Mouse (Mus musculus) stomach, embryonic 15.5 days (tissue): ENCODE measurements around the gene Rasa3. TPM values are rescaled to one million over a fixed set of nuclear protein-coding genes. Genes with fewer than 3 reads are reported as not detected.

Source experiments
- ATAC-seq: fragments of 200-750 bp; cut with Nextera tagmentation; 2 replicates; pipeline ENCODE4 v1.8.0; 2017; ENCODE audit warnings: low read depth, moderate number of reproducible peaks, moderate TSS enrichment; ENCODE audit not compliant: insufficient read depth, low FRiP score
- H3K27ac ChIP-seq: fragments of 300-500 bp; sonication (generic); 2 replicates; pipeline ENCODE4 v1.5.1; 2015; ENCODE audit warnings: mild to moderate bottlenecking, inconsistent platforms
- H3K27me3 ChIP-seq: fragments of 300-500 bp; sonication (generic); replicated peaks from 2 replicates; pipeline ENCODE4 v1.6.1; 2015; ENCODE audit warnings: inconsistent platforms
- H3K36me3 ChIP-seq: fragments of 300-500 bp; sonication (generic); 2 replicates; pipeline ENCODE4 v1.6.1; 2015; ENCODE audit warnings: inconsistent platforms
- H3K4me1 ChIP-seq: fragments of 300-500 bp; sonication (generic); 2 replicates; pipeline ENCODE4 v1.6.1; 2015; ENCODE audit warnings: inconsistent platforms
- H3K4me2 ChIP-seq: fragments of 300-500 bp; sonication (generic); 2 replicates; pipeline ENCODE4 v1.6.1; 2015; ENCODE audit warnings: mild to moderate bottlenecking, inconsistent platforms
- H3K4me3 ChIP-seq: fragments of 300-500 bp; sonication (generic); replicated peaks from 2 replicates; pipeline ENCODE4 v1.5.1; 2015; ENCODE audit warnings: inconsistent platforms
- H3K9ac ChIP-seq: fragments of 300-500 bp; sonication (generic); 2 replicates; pipeline ENCODE4 v1.6.1; 2015; ENCODE audit warnings: inconsistent platforms
- H3K9me3 ChIP-seq: fragments of 300-500 bp; sonication (generic); 2 replicates; pipeline ENCODE4 v1.6.1; 2016; ENCODE audit warnings: inconsistent platforms
- WGBS: fragments of 180-500 bp; shearing (Covaris S2); methylation state at CpG from one replicate; pipeline ENCODE4 v1.1.7; 2015; 5-methylcytosine and 5-hydroxymethylcytosine counted together
- polyA plus RNA-seq: library from polyadenylated mRNA; unstranded; fragments of >200 nt; fragmentation: Nextera tagmentation; extraction: Ambion mirVana; gene quantifications from 2 replicates; pipeline ENCODE4 v1.2.1, GENCODE M21; 2015

The Rasa3 gene
- polyA plus RNA-seq, 1 experiment from 2014 or later: 26.0 TPM

DNA sequence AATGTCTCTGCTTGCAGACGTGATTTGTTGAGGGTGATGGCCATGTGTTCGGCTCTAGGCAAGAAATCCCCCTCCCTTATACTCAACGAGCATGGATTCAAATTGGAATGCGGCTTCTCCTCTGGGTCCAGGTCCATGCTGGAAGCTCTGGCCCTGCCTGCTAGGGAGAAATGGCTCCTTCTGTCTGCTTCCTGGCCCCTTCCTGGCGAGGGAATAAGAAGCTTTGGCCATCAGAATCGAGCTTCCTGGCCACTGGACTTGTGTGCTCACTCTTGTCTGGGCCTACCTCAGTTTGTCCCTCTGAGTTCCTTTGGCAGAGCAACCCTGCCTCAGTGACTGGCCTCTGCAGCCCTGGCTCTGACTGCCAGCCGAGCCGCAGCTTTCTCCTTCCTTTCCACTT, 19.8 kb upstream of the Rasa3 start:
- ATAC-seq: no peak
- 77% methylated on average over 8 of the region's 8 CpGs for WGBS
- no peak overlapping the region for H3K27ac ChIP-seq

DNA sequence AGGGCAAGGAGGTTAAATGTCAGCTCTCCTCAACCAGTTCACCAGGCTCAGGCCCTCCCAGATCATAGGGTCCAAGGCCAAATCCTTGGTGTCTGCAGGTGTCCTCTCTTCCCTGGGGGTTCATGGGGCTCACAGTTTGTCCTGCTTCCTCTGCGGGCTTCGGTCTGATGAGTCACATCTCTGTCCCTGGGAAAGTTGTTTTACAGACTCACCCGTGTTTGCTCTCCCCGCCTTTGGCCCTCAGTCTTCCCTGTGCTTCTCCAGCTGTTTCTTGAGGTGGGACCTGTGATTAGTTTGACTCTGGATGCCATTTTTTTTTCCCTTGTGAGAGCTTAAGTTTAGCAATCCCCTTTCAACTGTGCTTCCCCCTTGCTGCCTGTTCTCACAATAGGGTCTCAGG, 18.8 kb upstream of the Rasa3 start:
- no peak overlapping the region for H3K9ac ChIP-seq
- no peaks in the 10 kb centered on the region for H3K27me3 ChIP-seq
- H3K4me3 ChIP-seq: no peak overlapping the region
- H3K4me2 ChIP-seq: no peak overlapping the region
- H3K4me1 ChIP-seq: no peaks in the 10 kb centered on the region; the same call in 1 of the 2 replicates
- WGBS: 67% methylated on average over 4 of the region's 4 CpGs
- H3K9me3 ChIP-seq: no peaks in the 10 kb centered on the region
- H3K27ac ChIP-seq: no peak overlapping the region; the same call in 1 of the 2 replicates
- no peaks in the 10 kb centered on the region for H3K36me3 ChIP-seq
- ATAC-seq: no peak

More for the DNA sequence above, 19.8 kb upstream of the Rasa3 start:
- Histone ChIP-seq H3K9ac (no peak overlapping the region), H3K4me2 (no peak overlapping the region), H3K36me3 (no peaks in the 10 kb centered on the region), H3K27me3 (no peaks in the 10 kb centered on the region), H3K4me1 (no peaks in the 10 kb centered on the region; the same call in 1 of the 2 replicates), H3K4me3 (no peak overlapping the region), H3K9me3 (no peaks in the 10 kb centered on the region)

DNA sequence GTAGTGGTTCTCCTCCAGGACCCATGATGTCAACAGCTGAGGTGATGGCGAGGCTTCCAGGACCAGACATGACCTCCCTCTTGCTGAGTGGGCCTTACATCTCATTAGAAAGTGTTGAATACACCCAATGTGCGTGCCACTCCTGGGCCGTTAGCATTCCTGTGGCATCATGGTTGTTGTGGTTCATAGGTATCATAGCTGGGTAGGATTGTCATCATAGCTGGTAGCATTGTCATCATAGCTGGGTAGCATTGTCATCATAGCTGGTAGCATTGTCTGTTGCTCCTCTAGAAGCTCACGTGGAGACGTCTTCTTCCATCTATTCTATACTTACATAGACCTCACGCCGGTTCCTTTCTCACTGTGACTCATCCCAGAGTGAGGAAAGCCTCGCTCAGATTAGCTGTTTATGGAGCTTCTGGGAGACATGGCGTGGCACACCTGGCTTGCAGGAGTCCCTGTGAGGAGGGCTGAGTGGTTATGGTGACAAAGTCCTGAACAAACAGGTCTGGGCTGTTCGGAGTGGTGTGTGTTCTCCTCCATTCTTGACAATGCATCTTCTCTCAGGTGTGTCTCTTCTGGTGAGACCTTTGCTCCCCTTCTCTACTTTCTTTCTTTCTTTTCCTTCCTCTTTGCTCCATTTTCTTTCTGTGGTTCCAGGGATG, 17.9 kb upstream of the Rasa3 start:
- H3K4me1 ChIP-seq: no peaks in the 10 kb centered on the region; the same call in 1 of the 2 replicates
- H3K4me2 ChIP-seq: peak overlapping the region; percentile 0; the same call in 1 of the 2 replicates
- no peaks in the 10 kb centered on the region for H3K27me3 ChIP-seq
- H3K27ac ChIP-seq: no peak overlapping the region; the same call in 1 of the 2 replicates
- H3K9me3 ChIP-seq: no peaks in the 10 kb centered on the region
- no peak for ATAC-seq
- no peak overlapping the region for H3K4me3 ChIP-seq
- no peaks in the 10 kb centered on the region for H3K36me3 ChIP-seq
- H3K9ac ChIP-seq: no peak overlapping the region
- 83% methylated on average over 10 of the region's 10 CpGs for WGBS

DNA sequence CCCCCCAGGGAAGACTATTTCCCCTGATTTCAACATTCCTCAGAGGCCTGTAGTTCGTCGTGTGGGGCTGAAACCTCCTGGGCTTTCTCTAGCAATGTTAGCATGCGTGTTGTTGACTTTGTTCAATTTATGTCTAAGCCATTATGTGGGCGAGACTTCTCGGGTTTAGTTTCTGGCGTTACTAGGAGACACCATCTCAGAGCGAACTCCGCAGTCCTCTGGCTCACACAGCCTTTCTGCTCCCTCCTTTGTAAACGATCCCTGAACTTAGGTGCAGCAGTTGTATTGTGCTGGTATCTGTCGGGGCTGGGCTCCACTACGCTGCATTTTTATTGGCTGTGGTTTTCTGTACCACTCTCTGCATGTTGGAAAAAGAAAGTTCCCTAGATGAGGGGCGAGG, 17.3 kb upstream of the Rasa3 start:
- Histone ChIP-seq H3K36me3 (no peaks in the 10 kb centered on the region), H3K27me3 (no peaks in the 10 kb centered on the region), H3K4me1 (no peaks in the 10 kb centered on the region; the same call in 1 of the 2 replicates), H3K9me3 (no peaks in the 10 kb centered on the region), H3K9ac (no peak overlapping the region), H3K4me2 (peak overlapping the region; percentile 0; the same call in 1 of the 2 replicates), H3K27ac (no peak overlapping the region), H3K4me3 (no peak overlapping the region)
- peak; percentile 61 for ATAC-seq
- 39% methylated on average over 12 of the region's 12 CpGs for WGBS

DNA sequence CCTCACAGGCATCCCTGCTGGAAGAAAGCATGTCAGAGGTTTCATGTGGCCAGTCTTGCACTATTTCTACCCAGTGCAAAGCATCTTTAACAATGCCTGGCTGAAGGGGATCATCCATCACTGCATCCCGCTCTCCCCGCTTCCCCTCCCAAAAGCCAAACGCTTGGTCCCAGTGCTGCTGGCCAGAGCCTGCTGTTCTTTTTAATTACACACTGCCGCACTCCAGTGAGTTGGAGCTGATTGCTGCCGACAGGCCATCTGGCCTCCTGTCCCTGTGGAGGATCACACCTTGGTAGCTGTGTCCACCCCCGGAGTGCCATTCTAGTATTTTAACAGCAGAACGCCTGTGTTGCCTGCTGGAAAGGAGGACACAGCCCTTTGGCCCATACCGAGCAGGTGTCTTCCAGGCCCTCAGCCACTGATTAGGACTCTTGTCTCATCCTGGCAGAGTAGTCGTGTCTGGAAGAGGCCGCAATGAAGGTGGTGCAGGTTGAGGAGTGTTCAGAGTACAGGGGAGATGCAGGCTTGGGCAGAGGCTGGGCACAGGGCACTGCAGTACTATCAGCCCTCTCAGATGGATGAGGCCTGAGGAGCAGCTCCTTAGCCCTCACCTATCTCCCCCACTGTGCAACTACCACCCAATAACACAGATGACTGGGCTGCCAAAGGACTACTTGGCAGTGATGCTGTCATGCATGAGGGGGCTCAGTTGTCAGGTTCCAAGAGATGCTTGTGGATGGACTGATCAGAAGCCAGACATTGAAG, 15.1 kb upstream of the Rasa3 start:
- no peak overlapping the region for H3K9ac ChIP-seq
- H3K27ac ChIP-seq: no peak overlapping the region
- H3K27me3 ChIP-seq: no peaks in the 10 kb centered on the region
- peaks cover 8% of the 10 kb centered on the region; the same call in 1 of the 2 replicates for H3K4me1 ChIP-seq
- H3K36me3 ChIP-seq: no peaks in the 10 kb centered on the region
- H3K4me3 ChIP-seq: no peak overlapping the region
- ATAC-seq: no peak
- no peaks in the 10 kb centered on the region for H3K9me3 ChIP-seq
- H3K4me2 ChIP-seq: no peak overlapping the region
- WGBS: 71% methylated on average over 10 of the region's 10 CpGs

DNA sequence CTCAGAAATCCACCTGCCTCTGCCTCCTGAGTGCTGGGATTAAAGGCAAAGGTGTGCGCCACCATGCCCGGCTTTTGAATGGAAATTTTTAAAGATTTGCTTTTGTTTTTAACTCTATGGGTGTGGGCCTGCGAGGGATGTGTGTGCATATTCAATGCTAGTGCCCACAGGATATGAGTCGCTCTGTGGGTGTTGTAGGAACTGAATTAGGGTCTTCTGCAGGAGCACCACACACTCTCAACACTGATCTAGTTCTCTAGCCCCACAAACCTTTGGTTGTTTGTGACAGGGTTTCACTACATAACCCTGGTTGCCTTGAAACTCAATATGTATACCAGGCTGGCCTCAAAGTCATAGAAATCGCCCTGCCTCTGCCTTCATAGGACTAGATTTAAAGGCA, 11.9 kb upstream of the Rasa3 start:
- Histone ChIP-seq H3K4me1 (peaks cover 14% of the 10 kb centered on the region), H3K27ac (no peak overlapping the region), H3K27me3 (no peaks in the 10 kb centered on the region), H3K4me3 (no peak overlapping the region), H3K9me3 (no peaks in the 10 kb centered on the region), H3K9ac (no peak overlapping the region), H3K4me2 (no peak overlapping the region), H3K36me3 (no peaks in the 10 kb centered on the region)
- no peak for ATAC-seq
- 86% methylated on average over 5 of the region's 5 CpGs for WGBS

DNA sequence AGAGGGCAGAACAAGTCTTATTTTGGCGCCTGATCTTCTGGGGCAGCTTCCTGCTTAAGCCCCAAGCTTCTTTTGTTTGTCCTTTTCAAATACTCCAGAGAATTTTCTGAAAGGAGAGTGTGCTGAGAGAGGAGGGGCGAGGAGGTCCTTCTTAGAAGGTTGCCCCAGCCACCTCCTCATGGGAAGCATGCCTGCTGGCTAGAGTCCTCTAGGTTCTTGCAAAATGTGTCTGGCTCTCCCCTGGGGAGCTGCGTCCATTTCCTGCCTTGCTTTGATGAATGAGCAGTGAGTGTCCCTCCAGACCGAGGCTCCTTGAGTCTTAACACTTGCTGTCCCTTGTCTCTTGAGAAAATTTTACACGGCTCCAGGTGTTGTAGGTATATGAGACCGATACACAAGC, 11.1 kb upstream of the Rasa3 start:
- Histone ChIP-seq H3K27me3 (no peaks in the 10 kb centered on the region), H3K4me1 (peaks cover 17% of the 10 kb centered on the region), H3K36me3 (no peaks in the 10 kb centered on the region), H3K9ac (no peak overlapping the region), H3K4me2 (no peak overlapping the region), H3K9me3 (no peaks in the 10 kb centered on the region), H3K27ac (peak overlapping the region; percentile 60; the same call in 1 of the 2 replicates), H3K4me3 (no peak overlapping the region)
- 50% methylated on average over 6 of the region's 6 CpGs for WGBS
- no peak for ATAC-seq

DNA sequence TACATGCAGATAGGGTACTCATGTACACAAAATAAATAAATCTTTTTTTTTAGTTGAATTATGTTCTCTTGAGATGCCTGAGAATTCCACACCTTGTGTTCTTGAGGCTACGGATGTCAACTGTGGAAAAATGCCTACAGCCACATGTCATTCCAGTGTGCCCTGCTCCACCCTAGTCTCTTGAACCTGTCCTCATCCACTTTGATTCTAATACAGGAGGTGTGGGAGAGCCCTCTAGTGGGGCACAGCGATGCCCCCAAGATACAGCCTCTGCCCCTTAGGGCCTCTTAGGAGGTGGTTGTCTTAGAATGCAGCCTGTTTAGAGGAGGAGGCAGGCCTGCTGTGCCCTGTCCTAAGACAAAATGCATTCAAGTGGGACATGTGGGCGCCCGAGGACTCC, 10.5 kb upstream of the Rasa3 start:
- H3K9me3 ChIP-seq: no peaks in the 10 kb centered on the region
- H3K9ac ChIP-seq: no peak overlapping the region
- no peak overlapping the region for H3K4me3 ChIP-seq
- no peaks in the 10 kb centered on the region for H3K36me3 ChIP-seq
- H3K27ac ChIP-seq: peak overlapping the region; percentile 60; the same call in 1 of the 2 replicates
- ATAC-seq: no peak
- peaks cover 17% of the 10 kb centered on the region for H3K4me1 ChIP-seq
- no peaks in the 10 kb centered on the region for H3K27me3 ChIP-seq
- 81% methylated on average over 4 of the region's 4 CpGs for WGBS
- no peak overlapping the region for H3K4me2 ChIP-seq

DNA sequence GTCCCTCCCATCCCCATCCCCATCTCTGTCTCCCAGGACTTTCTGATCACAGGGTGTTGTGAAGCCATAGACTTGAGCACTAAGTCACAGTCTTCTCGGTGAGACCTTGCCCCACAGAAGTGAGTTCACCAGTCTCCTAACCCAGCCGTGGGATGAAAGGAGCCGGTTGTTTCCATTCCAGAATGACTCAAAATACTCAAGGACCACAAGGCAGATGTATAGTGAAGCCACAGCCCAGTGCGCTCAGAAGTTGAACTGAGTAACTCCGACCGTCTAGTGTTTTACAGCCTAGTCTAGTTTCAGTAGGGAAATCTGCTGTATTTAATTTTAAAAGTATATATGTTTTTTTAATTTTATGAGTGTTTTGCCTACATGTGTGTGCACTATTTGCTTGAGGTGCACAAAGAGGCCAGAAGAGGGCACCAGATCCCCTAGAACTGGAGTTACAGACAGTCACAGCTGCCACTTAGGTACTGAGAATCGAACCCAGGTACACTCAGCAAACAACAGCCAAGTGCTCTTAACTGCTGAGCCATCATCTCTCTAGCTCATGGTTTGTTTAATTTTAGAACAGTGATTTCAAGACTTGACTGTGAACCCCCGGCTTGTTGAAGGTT, 9.8 kb upstream of the Rasa3 start:
- Histone ChIP-seq H3K9me3 (no peaks in the 10 kb centered on the region), H3K27ac (no peak overlapping the region), H3K27me3 (no peaks in the 10 kb centered on the region), H3K4me3 (no peak overlapping the region), H3K36me3 (no peaks in the 10 kb centered on the region), H3K9ac (no peak overlapping the region), H3K4me1 (peaks cover 17% of the 10 kb centered on the region), H3K4me2 (no peak overlapping the region)
- WGBS: 87% methylated on average over 8 of the region's 8 CpGs
- ATAC-seq: no peak

DNA sequence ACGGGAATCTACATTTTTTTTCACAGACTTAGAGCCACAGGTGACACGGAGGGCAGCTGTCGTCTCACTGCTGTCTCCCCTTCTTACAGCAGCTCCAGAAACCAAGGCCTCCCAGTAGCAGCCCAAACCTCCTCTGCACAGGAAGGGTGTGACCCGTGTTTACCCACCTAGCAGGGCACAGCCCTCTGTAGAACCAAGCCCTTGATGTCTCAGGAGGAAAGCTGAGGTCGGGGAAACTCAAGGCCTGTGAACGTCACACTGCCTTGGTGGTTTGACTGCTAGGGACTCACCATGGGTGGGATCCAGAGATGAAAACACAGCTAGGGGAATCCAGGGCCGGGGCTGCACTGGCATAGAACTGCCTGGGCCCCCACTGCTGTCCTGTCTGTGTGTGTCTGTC, 9.0 kb upstream of the Rasa3 start:
- ATAC-seq: peak; percentile 79; the same call in 1 of the 2 replicates
- H3K4me2 ChIP-seq: no peak overlapping the region
- H3K36me3 ChIP-seq: no peaks in the 10 kb centered on the region

DNA sequence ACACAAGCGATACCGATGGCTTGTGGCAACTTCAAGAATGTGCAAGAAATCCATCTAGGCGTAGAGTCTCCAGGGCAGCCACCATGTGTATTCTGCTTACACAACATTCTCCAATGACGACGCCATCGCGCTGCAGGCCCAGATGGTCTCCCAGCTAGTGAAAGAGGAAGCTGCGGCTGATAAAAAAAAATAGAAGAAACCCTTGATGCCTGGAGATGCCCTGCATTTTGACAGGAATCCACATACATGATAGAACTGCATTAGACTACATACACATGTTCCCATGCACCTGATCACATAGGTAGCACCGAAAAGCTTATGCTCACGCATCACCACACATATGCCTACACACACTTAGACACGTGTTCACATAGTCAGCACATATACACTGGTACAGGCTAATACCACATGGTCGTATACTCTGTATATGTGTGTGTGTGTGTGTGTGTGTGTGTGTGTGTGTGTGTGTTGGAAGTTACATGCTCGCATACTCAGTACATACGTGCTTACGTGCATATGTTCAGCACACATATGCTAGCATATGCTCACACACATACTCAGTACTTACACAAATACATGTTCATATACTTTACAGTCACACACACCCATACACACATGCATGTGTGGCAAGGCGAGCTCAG, 8.4 kb upstream of the Rasa3 start:
- Histone ChIP-seq H3K9me3 (no peaks in the 10 kb centered on the region), H3K4me1 (peaks cover 17% of the 10 kb centered on the region), H3K4me3 (no peak overlapping the region), H3K9ac (no peak overlapping the region), H3K27me3 (no peaks in the 10 kb centered on the region), H3K27ac (no peak overlapping the region), H3K36me3 (no peaks in the 10 kb centered on the region), H3K4me2 (no peak overlapping the region)
- no peak for ATAC-seq
- WGBS: 85% methylated on average over 16 of the region's 16 CpGs

More for the DNA sequence above, 9.0 kb upstream of the Rasa3 start:
- Histone ChIP-seq H3K9me3 (no peaks in the 10 kb centered on the region), H3K4me1 (peaks cover 17% of the 10 kb centered on the region), H3K4me3 (no peak overlapping the region), H3K27me3 (no peaks in the 10 kb centered on the region), H3K27ac (no peak overlapping the region), H3K9ac (no peak overlapping the region)
- whole genome bisulfite sequencing: 54% methylated on average over 7 of the region's 7 CpGs
